ENCODE assay signal across 10 mouse cellular contexts in the genomic region with DNA sequence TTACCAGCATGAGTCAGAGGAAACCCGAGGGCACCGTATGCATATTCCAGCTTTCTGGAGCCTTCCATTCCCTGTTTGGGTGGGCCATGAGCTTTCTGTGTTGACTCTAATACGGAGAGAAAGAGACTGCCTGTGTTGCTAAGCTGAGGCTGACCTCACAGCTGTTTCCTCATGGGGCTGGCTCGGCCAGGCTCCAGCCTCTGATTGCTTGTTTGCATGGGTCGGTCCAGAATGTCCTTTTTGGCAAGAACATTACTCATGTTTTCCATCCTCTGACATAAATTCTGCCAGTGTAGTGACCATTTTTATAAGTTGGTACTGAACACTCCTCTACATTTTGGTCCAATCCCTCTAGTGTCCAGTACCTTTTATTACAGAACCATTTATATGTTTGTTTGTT. TPM values are rescaled to one million over a fixed set of nuclear protein-coding genes. Genes with fewer than 3 reads are reported as not detected.
DNase-seq lines count a peak whose midpoint lies in the region.
"Had no signal": no experiment of that assay in that cellular context is flagged by ENCODE, and none has a peak within 500 bp of the region (broad histone marks: within the 10 kb centered on the region; RNA-seq: fewer than 3 reads in every experiment).

No protein-coding gene starts in this region.

- DNase-seq in layer of hippocampus, adult 9-11 months = peak; percentile 88
- DNase-seq in layer of hippocampus, postnatal 14 days (ENCODE audit: low spot score in 2 of 2) = no peak
- peak; percentile 78 for DNase-seq in brain, adult 2 months (ENCODE audit: low read depth, low spot score)
- peak; percentile 85 to 89 for DNase-seq in heart, postnatal 10 days
- peak; percentile 81 for DNase-seq in lung, postnatal 36 days
- no peak for DNase-seq in frontal cortex, postnatal 25 days (ENCODE audit: low spot score in 2 of 2)
- DNase-seq in thymus, postnatal 36 days = no peak
- DNase-seq in cerebellum, postnatal 25 days = no peak
- DNase-seq: midbrain, embryonic 14.5 days had no signal

- intact Hi-C loops in heart, postnatal 10 days (cut with DNase I) = no loop called here

RNA-seq across cellular contexts. Expression of gene 1700020N01Rik, which starts 35.6 kb away (rescaled TPM):
- total RNA-seq in layer of hippocampus, postnatal 14 days (2021) = not detected
- total RNA-seq in heart, postnatal 10 days (2021) = not detected
- total RNA-seq: layer of hippocampus, postnatal 10 days had no signal

Comparison
In these comparisons a context has a peak if more than half of its experiments do, and no peak if none do; other contexts are left out.
1. DNase-seq: peak in layer of hippocampus, adult 9-11 months (single experiment), brain, adult 2 months (single experiment), heart, postnatal 10 days (2 of 2) and lung, postnatal 36 days (single experiment); none in layer of hippocampus, postnatal 14 days (0 of 2), frontal cortex, postnatal 25 days (0 of 2), thymus, postnatal 36 days (0 of 2) and cerebellum, postnatal 25 days (0 of 2).